Mouse (Mus musculus) right cerebral cortex, postnatal 14 days (tissue): Measurements from ENCODE around the gene Dct.

ENCODE experiments used
- DNase-seq: peaks from one replicate; pipeline ENCODE4 v3.0.0; 2022

The Dct gene

GRCm38 (mm10) chr14:118042066-118042762 lies 9.8 kb downstream of the Dct start:
- no peak for DNase-seq

- no peak for DNase-seq
Measured at GRCm38 (mm10) chr14:118040550-118041250, 11.3 kb downstream of the Dct start.

GRCm38 (mm10) chr14:118039074-118039473 lies 13.0 kb downstream of the Dct start:
- DNase-seq, result no peak

DNA sequence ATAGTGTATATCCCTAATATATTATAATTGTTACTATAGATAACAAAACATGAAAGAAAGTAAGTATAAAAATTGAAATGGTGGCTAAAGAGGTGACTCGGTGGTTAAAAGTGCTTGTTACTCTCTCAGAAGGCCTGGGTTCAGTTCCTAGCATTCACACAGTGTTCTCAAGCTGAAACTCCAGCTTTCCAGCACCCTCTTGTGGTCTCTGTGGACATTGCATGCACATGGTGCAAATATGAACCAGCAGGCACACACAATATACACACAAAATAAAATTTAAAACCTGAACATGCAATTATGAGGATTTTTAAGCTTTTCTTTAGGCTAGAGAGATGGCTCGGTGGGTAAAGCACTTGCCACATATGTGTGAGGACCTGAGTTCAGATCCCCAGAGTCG lies 24.5 kb downstream of the Dct start:
- DNase-seq, result no peak

DNA sequence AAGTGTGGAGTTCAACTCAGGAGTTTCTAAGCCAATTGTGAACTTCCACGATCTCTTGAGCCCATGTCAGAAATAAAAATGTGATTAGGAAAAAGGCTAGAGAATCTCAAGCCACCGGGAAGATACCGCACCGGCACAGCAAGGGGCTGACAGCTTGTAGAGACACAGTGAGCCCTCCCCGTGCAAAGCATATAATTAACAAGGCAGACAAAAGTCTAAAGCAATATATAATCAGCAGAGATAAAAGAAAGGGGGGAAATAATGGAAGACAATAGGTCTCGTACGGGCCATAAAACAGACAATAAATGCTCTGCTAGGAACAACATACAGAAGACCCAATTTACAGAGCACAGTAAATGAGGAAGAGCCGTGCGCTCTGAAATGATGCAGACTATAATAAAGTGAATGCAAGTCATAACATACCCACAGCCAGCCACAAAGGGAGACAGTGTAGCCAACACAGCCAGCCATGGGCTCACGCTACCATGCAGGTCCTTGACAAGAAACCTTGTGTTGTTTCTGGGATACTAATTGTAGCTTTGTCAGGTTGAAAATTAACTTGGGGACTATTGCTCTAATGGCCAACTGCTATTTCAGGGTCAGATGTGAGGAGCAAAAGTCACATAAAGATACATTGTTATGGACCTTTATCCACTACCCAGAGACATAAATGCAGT lies 30.0 kb downstream of the Dct start:
- no peak for DNase-seq

- DNase-seq, result no peak
Measured at GRCm38 (mm10) chr14:118019314-118019713, 32.7 kb downstream of the Dct start.

- DNase-seq, result no peak
Measured at GRCm38 (mm10) chr14:118013237-118013636, 38.8 kb downstream of the Dct start.

DNA sequence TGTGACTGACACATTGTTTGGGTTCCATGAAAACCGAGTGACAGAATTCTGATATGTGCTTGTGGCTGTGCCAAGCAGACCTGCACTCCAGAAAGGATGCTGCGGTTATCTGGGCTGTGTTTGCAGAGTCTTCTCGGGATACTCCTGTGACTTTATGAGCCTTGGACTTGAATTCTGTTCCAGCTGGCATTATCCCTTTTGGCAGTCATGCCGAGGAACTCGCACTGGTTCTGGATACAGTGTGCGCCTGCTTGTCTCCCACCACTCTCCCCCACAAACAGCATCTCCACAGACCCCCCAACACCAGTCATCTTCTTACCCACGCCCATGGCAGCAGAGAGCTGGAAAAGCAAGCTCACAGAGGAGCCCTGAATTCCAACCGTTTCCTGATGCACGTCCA lies 42.5 kb downstream of the Dct start:
- DNase-seq, result no peak

DNA sequence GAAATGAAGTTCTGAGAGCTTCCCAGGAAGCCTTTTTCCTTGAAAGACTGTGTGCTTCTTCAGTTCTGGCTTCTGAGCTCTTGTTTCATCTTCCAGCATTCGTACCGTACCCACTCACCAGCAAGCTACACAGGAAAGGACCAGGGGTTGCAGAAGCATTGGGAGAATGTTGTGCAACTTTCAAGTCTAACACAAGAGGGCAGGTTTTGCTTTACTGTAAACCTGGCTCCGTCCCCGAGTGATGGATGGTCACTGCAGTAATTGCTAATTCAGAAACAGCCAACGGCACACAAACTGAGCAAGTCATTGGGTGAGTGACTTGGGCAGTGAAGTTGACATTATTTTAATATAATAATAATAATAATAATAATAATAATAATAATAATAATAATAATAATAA lies 46.3 kb downstream of the Dct start:
- DNase-seq, result peak; percentile 46

- no peak for DNase-seq
Measured at GRCm38 (mm10) chr14:118004434-118004833, 47.6 kb downstream of the Dct start.

GRCm38 (mm10) chr14:117993845-117994244 lies 58.2 kb downstream of the Dct start:
- no peak for DNase-seq

DNA sequence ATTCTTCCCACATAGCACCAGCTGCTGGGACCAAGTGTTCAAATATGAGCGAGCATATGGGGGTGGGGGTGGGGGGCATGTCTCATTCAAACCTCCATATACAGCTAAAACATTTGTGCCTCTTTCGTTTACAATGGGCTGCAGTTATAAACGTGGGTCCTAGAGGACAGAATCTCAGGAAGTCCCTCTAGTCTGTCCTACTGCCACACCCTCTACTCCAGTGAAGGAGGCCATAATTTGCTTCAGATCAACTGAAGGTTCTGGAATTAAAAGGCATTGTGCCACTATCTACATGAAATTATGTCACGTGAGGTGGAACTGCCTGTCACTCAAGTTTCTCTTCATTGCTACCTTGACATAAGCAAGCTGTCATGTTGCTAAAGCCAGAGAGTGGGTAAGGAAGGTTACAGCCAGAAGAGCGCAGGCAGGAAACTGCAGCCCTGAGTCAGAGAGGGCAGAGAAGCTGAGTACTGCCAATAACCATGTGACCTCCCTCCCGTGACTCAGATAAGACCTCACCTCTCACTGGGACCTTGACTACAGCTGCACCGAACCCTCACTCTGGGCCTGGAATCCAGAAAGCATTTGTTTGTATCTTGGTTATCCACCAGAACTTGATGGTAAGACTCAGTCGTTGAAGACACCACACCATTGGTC lies 59.3 kb downstream of the Dct start:
- DNase-seq, result no peak

GRCm38 (mm10) chr14:117990203-117990602 lies 61.8 kb downstream of the Dct start:
- no peak for DNase-seq

DNA sequence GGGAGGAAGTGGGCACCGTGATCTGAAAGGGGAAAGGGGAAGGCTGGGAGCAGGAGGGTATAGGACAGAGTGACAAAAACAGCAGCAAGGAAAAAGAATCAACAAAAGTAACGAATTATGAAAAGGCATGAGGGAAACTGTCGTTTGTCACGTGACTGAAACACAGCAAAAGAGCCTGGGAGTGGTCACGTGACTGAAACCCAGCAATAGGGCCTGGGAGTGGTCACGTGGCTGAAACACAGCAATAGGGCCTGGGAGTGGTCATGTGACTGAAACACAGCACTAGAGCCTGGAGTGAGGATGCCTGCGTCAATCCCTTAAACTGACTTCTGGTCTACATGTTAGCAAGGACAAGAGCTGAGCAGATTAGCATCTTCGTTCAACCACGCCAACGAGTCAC lies 63.6 kb downstream of the Dct start:
- DNase-seq, result no peak

GRCm38 (mm10) chr14:117981532-117981931 lies 70.5 kb downstream of the Dct start:
- DNase-seq, result peak; percentile 71

DNA sequence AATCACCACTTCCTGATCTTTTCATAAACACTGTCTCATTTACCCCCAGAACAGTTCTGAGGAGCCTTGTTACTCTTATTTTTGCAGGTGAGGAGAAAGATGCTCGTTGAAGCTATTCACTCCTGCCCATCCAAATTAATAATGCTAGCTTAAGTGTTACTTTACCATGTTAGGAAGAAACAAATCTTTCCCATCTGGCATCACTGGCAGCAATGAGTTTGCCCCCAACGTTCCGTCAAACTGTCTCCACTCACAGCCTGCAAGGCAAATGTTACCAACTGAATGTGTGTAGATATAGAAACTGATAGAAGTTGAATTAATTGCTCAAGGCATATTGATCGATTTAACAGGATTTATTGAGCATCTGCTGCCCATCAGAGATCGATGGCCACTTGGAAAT lies 79.5 kb downstream of the Dct start:
- no peak for DNase-seq
